Mouse (Mus musculus) large intestine, adult 2 months (tissue): ENCODE data around the gene Gm11983. TPM values are rescaled to one million over a fixed set of nuclear protein-coding genes. Genes with fewer than 3 reads are reported as not detected.
"Not testable (repeated sequence)": the region's sequence is repeated elsewhere in the genome, so short reads cannot be mapped to it uniquely, and the experiment has no call there.

Experiments
- DNase-seq: peaks from one replicate; pipeline ENCODE4 v3.0.0-alpha.2; 2012; ENCODE audit warnings: low read depth, low spot score
- WGBS: fragments of 180-500 bp; shearing (Covaris S2); methylation state at CpG from one replicate; pipeline ENCODE4 v1.1.7; 2018; 5-methylcytosine and 5-hydroxymethylcytosine counted together
- polyA plus RNA-seq: library from polyadenylated mRNA; depleted of rRNA; stranded (reverse); fragments of >200 nt; gene quantifications from 2 replicates; pipeline ENCODE4 v1.2.3, GENCODE M21; 2012; rRNA removed

The Gm11983 gene
- polyA plus RNA-seq, 1 experiment: not detected

GRCm38 (mm10) chr11:6802879-6803278, 34.6 kb downstream of the Gm11983 start:
- DNase-seq: not testable (repeated sequence)

DNA sequence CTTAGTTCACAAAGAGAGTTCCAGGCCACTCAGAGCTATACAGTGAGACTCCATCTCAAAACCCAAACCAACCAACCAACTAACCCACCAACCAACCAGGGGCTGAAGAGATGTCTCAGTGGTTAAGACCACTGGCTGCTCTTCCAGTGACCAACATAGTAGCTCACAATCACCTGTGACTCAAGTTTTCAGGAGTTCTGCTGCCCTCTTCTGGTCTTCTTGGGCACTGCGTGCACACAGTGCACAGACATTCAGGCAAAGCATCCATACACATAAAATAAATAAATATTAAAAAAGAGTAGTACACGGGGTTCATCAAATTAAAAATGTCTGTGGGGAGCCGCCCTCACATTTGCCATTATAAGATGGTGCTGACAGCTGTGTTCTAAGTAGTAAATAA, 46.8 kb downstream of the Gm11983 start:
- 89% methylated on average over 3 of the region's 3 CpGs for WGBS
- no peak for DNase-seq

Other genes starting within 250 kb of the Gm11983 start
- 3.4 and 5.6 TPM in 2 replicates for gene Nacad, start 231.6 kb downstream of the Gm11983 start, polyA plus RNA-seq
- gene Tbrg4, start 211.6 kb downstream of the Gm11983 start, polyA plus RNA-seq: 110 and 137 TPM in 2 replicates
- gene Wap, start 199.0 kb downstream of the Gm11983 start, polyA plus RNA-seq: not detected in 2 replicates
- 3.6 and 4.2 TPM in 2 replicates for gene Ramp3, start 179.1 kb downstream of the Gm11983 start, polyA plus RNA-seq
- 0.31 and 0.63 TPM in 2 replicates for gene Adcy1, start 225.8 kb upstream of the Gm11983 start, polyA plus RNA-seq